Mouse (Mus musculus) kidney, adult 18-20 months (tissue): ENCODE data around the gene Gpatch2.
A peak's percentile ranks its signal among the peaks of the same experiment; 100 is the strongest.

Experiments used
- DNase-seq: peaks from one replicate; pipeline ENCODE4 v3.0.0; 2021

The Gpatch2 gene

GRCm38 (mm10) chr1:187311122-187311521 lies 95.8 kb downstream of the Gpatch2 start:
- DNase-seq: no peak

DNA sequence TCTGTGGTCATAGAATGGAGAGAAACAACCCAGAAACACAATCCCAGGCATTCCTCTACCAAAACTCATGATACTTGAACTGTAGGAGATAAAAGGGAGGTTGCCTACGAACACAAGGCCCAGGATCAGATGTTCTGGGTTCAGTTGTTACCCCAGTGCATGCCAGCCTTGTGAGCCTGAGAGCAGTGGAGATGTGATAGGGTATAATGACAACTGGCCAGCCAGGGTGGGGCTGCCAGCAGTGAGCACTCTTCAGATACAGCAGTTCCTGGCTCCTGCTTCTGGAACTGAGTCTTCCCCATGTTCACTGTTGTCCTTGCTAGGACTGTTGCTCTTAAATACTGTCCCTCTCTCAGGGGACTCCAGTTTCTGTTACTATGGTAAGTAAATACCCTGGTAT lies 98.0 kb downstream of the Gpatch2 start:
- DNase-seq: no peak

GRCm38 (mm10) chr1:187313763-187314162 lies 98.5 kb downstream of the Gpatch2 start:
- DNase-seq: no peak

DNA sequence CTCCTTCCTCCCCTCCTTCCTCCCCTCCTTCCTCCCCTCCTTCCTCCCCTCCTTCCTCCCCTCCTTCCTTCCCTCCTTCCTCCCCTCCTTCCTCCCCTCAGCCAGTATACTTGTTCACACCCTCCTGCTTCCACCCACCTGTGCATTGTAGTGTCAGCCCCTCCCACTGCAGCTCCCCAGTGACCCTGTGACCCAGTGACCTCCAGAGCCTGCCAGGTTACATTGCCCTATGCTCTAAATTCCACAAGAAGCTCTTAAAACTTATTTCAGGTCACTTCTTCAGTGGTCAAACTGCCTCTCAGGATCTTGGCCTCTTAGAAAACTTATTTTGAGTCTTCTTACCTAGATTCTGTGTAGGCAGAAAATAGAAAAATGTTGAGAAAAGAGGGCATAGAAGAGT lies 99.2 kb downstream of the Gpatch2 start:
- no peak for DNase-seq

GRCm38 (mm10) chr1:187315821-187316220 lies 100.5 kb downstream of the Gpatch2 start:
- DNase-seq: no peak

- no peak for DNase-seq
These were observed 101.2 kb downstream of the Gpatch2 start for GRCm38 (mm10) chr1:187316555-187316954.

- DNase-seq: no peak
These were observed 106.5 kb downstream of the Gpatch2 start for GRCm38 (mm10) chr1:187321814-187322213.

GRCm38 (mm10) chr1:187322505-187323208 lies 107.3 kb downstream of the Gpatch2 start:
- DNase-seq: no peak

DNA sequence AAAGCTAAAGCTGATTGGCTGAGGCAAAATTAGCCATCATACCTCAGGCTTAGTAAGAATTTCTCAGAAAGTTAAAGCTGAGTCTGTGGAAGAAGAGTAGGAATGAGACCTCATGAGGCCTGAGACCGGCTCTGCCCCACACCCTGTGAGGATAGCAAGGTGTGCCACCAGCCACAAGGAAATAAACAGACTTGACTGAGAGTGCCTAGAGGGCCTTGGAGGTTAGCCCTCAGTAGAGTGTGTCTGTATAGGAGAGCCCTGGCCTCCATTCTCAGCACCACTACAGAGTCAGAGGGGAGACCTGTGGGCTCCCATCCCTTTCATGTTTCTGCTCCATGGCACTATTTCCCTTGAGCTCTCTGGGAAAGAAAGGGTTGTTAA lies 107.9 kb downstream of the Gpatch2 start:
- no peak for DNase-seq

DNA sequence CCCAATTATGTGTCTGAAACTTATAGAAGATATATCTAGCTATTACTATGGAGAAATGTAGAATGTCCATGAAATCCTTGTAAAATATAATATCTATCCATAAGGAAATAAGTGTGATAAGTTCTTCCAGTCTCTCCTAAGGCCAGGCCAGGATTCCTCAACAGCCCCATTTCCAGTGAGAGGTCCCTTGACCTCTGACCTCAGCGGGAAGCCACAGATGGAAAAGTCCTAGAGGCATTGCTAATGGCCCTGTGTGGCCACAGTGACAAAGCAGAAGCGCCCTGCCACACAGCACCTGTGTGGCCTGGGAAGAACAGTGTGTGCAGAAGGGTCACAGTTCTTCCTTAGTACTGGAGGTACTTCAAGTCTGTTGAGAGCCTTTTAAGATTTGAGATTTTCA lies 127.2 kb downstream of the Gpatch2 start:
- no peak for DNase-seq

DNA sequence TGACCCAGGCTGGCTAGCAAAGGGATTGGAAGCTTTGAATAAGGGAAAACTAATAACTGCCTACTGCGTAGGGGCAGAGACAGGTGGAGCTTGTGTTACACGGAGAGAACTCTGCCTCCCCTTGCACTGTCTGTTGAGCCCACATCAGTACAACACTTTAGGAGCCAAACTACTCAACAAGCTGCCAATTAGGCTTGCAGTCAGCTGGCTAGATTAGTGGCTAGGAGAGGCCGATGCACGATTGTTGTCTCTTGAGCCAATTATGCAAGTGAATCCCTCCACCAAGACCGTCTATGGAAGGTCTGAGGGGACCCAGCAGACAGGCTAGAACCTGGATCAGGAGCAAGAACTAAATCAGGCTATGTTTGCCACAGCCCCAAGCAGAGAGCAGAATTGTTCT lies 129.8 kb downstream of the Gpatch2 start:
- no peak for DNase-seq

- no peak for DNase-seq
These were observed 131.6 kb downstream of the Gpatch2 start for GRCm38 (mm10) chr1:187346923-187347322.

GRCm38 (mm10) chr1:187347606-187348005 lies 132.3 kb downstream of the Gpatch2 start:
- DNase-seq: no peak

DNA sequence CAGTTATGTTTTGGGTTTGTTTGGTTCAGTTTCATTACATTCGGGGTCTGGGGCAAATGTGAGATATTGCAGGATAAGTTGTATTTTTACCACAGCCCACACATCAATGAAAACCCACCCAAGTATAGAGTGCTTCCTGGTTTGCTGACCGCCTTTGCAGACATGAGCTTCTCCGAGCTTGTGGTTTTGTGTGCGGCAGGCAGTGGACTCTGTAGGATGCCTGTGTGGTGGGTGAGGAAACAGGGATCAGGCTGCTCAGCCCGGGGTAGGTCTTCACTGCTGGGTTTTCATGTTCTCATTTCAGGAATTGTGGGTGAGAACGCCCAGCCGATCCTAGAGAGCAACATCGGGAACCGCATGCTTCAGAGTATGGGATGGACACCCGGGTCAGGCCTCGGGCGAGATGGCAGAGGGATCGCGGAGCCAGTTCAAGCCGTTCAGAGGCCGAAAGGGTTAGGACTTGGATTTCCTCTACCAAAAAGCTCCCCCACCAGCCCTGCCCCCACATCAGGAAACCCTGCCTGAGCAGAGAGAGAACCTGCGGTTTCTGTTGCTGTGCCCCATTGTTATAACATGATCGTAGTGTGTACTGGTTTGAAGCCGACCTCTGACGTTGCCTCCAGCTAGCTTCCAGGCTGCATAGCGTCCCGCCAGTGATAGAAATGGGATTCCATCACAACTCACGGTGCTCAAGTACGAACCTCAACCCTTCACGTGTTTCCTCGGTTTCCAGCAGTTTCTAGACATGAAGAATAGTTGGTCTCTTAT lies 132.9 kb downstream of the Gpatch2 start:
- DNase-seq: no peak

GRCm38 (mm10) chr1:187348859-187349258 lies 133.6 kb downstream of the Gpatch2 start:
- no peak for DNase-seq

DNA sequence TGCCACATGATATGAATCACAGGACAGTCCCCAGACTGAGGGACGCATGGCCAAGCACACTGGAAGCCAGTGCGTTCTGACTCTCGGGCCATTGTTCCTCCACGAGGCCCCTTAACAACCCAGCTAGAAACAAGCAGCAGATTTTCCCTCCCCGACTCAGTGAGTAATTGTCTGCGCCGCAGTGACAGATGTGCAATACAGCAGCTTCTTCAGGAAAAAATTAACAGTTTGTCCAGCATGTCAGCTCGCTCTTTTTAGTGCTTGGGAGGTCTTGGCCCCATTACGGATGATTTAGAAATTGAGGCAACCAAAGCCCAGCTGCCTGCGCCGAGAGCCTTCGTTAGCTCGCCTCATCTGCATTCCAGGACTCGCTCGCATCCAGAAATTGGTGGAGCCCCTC lies 140.9 kb downstream of the Gpatch2 start:
- no peak for DNase-seq

GRCm38 (mm10) chr1:187356904-187357303 lies 141.6 kb downstream of the Gpatch2 start:
- no peak for DNase-seq

DNA sequence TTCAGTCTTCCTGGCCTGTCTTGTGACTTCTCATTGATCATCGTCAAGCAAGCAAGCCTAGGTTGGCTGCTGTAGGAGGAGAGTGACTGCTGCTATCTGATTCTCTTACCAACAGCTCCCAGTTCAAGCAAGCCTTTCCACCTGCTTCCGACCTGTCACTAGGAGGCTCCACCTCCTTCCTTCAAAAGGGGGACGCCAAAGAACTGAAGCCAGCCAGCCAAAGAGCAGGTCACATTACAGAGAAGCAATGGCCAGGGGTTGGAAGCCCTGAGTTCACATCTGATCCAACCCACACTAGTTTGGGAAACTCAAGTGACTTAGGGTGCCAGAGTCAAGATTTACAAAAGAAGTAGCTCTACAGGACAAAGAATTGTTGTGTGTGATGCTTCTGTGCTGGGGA lies 144.9 kb downstream of the Gpatch2 start:
- no peak for DNase-seq

DNA sequence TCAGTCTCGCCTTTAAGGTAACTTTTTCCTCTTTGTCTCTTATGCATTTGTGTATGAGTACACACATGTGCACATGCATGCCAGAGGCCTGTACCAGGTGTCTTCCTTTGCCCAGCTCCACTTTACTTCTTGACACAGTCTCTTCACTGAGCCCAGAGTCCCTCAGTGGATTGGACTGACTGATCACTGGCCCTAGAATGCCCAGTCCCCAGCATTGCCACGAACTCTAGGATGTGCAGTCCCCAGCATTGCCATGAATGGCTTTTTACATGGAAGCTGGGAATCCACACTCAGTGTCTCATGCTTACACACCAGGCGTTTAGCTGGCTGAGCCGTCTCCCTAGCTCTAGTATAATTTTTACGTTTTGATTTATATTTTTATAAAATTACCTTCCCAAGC lies 147.2 kb downstream of the Gpatch2 start:
- DNase-seq: no peak

- no peak for DNase-seq
These were observed 150.1 kb downstream of the Gpatch2 start for GRCm38 (mm10) chr1:187365424-187365823.

DNA sequence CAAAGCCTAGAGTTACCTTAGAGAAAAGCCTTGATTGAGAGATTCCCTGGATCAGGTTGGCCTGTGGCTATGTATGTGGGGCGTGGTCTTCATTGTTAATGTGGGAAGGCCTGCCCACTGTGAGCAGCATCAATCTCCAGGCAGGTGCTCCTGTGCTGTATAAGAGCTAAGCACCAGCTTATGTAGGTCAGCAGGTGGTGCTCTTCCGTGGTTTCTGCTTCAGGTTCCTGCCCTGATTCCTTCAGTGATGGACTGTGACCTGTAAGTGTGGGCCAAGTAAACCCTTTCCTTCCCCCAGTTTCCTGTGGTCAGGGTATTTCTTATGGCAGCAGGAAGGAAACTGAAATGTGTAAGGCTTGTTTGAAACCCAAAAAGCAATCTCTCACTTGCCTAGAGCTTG lies 151.5 kb downstream of the Gpatch2 start:
- DNase-seq: peak; percentile 20

DNA sequence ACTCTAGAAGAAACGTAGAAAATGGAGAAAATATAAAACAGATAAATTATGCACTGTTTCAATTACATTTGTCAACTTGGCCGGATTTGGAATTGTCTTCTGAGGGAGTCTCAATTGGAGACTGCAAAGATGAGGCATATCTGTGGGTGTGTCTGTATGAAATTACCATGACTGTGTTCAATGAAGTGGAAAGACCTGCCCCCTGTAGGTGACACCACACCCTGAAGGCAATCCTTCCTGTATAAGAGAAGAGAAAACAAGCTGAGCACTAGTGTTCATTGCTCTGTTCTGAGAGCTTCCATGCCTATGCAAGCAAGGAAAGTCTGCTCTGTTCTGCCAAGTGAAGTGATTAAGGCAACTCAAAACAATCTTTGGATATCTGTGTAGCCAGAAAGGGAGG lies 153.7 kb downstream of the Gpatch2 start:
- no peak for DNase-seq

- no peak for DNase-seq
These were observed 158.2 kb downstream of the Gpatch2 start for GRCm38 (mm10) chr1:187373506-187373905.

GRCm38 (mm10) chr1:187374418-187374817 lies 159.1 kb downstream of the Gpatch2 start:
- no peak for DNase-seq
